Mouse (Mus musculus) ES-Bruce4 (cell line): ENCODE results near the gene Krt34. TPM values are rescaled to one million over a fixed set of nuclear protein-coding genes. Genes with fewer than 3 reads are reported as not detected.

Experiments used
- H3K27ac ChIP-seq: 2 replicates; pipeline ENCODE4 v1.5.1; 2012; ENCODE audit warnings: low read length, inconsistent platforms; ENCODE audit not compliant: insufficient read depth
- H3K27me3 ChIP-seq: 2 replicates; pipeline ENCODE4 v1.6.1; 2012; ENCODE audit warnings: mild to moderate bottlenecking, low read length, inconsistent platforms; ENCODE audit not compliant: control insufficient read depth, poor library complexity, insufficient read depth, severe bottlenecking
- H3K36me3 ChIP-seq: 2 replicates; pipeline ENCODE4 v1.6.1; 2012; ENCODE audit warnings: inconsistent platforms, mild to moderate bottlenecking, low read length, moderate library complexity; ENCODE audit not compliant: control insufficient read depth, poor library complexity, insufficient read depth, severe bottlenecking
- H3K4me1 ChIP-seq: one replicate; pipeline ENCODE4 v1.8.1; 2011; ENCODE audit warnings: low read length; ENCODE audit not compliant: control insufficient read depth, insufficient read depth
- H3K4me3 ChIP-seq: 2 replicates; pipeline ENCODE4 v1.5.1; 2011; ENCODE audit warnings: low read depth, mild to moderate bottlenecking, low read length
- H3K9ac ChIP-seq: 2 replicates; pipeline ENCODE4 v1.6.1; 2012; ENCODE audit warnings: low read depth, mild to moderate bottlenecking, inconsistent platforms; ENCODE audit not compliant: poor library complexity, severe bottlenecking
- H3K9me3 ChIP-seq: replicated peaks from 2 replicates; pipeline ENCODE4 v1.6.1; 2012; ENCODE audit warnings: mild to moderate bottlenecking, low read length, inconsistent platforms; ENCODE audit not compliant: control insufficient read depth, poor library complexity, insufficient read depth, severe bottlenecking
- CTCF ChIP-seq: IDR thresholded peaks from one replicate; pipeline ENCODE4 v1.8.1; 2011; ENCODE audit warnings: low read depth, low read length
- EP300 ChIP-seq: IDR thresholded peaks from 2 replicates; pipeline ENCODE4 v1.6.1; 2011; ENCODE audit warnings: low read depth, low read length; ENCODE audit not compliant: insufficient read depth
- POLR2A ChIP-seq: IDR thresholded peaks from one replicate; pipeline ENCODE4 v1.8.1; 2011; ENCODE audit warnings: low read length; ENCODE audit not compliant: insufficient read depth
- polyA plus RNA-seq: library from polyadenylated mRNA; stranded (reverse); fragments of >200 nt; gene quantifications from 2 replicates; pipeline ENCODE4 v1.2.4, GENCODE M21; 2011; ENCODE audit warnings: low read depth; ENCODE audit not compliant: missing spikeins, insufficient read depth, insufficient read length

The Krt34 gene
- polyA plus RNA-seq, 1 experiment = not detected

DNA sequence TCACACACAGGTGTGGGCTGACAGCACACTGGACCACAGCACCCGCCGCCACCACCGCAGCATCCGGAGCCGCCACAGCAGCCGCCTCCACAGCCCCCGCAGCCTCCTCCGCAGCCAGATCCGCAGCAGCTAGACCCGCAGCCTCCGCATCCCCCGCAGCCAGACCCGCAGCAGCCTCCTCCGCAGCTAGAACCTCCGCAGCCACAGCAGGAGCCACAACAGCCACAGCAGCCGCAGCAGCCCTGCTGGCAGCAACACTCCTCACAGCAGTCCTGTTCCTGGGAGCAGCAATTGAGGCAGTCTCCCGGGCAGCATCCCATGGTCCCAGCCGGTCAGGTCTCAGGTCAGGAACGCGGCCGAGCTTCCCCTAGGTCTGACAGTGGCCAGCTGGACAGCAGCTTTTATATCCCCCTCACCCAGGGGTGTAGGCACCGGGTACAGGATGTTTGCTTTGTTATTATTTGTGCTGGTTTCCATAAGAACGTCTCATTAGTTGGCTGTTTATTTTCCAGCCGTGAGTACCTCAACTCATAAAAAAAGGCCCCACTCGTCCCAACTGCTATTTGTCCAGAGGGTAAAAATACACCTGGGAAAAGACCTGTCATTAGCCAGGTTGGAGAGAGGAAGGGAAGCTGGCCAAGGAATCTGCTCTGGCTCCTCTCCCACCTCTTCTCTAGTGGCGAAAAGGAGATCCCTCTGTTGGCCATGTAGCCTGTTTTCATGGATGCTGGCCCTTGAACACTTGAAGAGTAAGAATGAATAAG lies 47.6 kb downstream of the Krt34 start, which contains the start of gene Krtap17-1:
Gene Krtap17-1 (minus strand): TSS at position 375 of the 764 bp plus-strand sequence.
- no peaks in the 10 kb centered on the region for H3K9me3 ChIP-seq
- H3K27ac ChIP-seq = no peak within 1 kb of the TSS
- no peaks in the 10 kb centered on the region for H3K4me1 ChIP-seq
- no peaks in the 10 kb centered on the region for H3K27me3 ChIP-seq
- no peak for TF ChIP-seq POLR2A
- TF ChIP-seq CTCF = no peak
- no peak for TF ChIP-seq EP300
- no peak within 1 kb of the TSS for H3K9ac ChIP-seq
- H3K36me3 ChIP-seq = no peaks in the 10 kb centered on the region
- H3K4me3 ChIP-seq = peak within 1 kb of the TSS; percentile 43

DNA sequence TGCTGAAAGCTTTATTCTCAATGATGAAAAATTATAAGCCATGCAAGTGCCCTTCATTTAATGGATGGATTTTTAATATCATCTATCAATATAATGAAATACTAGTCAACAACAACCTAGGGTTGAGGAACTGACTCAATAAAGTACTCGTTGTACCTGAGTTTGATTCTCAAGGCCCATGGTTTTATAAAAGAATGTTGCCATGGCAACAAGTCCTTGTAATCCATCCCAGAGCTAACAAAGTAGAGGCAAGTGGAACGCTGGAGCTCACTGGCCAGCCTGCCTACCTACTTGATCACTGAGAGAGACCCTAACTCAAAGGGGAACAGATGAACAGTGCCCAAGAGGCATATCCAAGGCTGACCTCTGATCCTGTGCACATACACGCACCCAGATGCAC lies 50.8 kb downstream of the Krt34 start:
- H3K27ac ChIP-seq = no peak overlapping the region
- no peaks in the 10 kb centered on the region for H3K4me1 ChIP-seq
- TF ChIP-seq CTCF = no peak
- TF ChIP-seq POLR2A = no peak
- no peak for TF ChIP-seq EP300
- no peaks in the 10 kb centered on the region for H3K36me3 ChIP-seq
- H3K4me3 ChIP-seq = no peak overlapping the region
- no peaks in the 10 kb centered on the region for H3K9me3 ChIP-seq
- H3K9ac ChIP-seq = no peak overlapping the region
- H3K27me3 ChIP-seq = no peaks in the 10 kb centered on the region

DNA sequence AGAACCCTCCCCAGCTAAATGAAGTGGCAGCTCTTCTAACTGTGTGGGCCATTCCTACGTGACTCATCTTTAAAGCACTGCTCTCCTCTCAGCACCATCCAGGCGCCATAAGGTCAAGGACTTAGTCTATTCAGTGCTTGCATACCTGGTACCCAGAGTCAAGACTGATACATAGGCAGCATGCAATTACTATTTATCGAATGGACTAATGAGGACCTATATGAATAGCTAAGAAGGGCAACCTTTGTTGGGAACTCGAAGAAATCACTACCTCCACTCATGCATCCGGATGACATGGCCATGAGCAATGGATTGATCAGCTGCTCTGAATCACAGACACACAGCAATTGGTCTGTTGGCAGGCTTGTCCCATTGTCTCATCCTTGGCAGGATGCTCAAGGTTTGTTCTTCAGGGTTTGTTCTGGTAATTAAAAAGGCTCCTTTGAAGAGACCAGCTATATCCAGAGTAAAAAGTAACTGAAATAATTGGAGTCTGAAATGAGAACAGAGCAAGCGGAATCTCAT lies 51.4 kb downstream of the Krt34 start:
- Histone ChIP-seq H3K4me1 (no peaks in the 10 kb centered on the region), H3K9me3 (no peaks in the 10 kb centered on the region), H3K36me3 (no peaks in the 10 kb centered on the region), H3K27ac (no peak overlapping the region), H3K27me3 (no peaks in the 10 kb centered on the region), H3K9ac (no peak overlapping the region), H3K4me3 (no peak overlapping the region)
- TF ChIP-seq POLR2A = no peak
- no peak for TF ChIP-seq EP300
- no peak for TF ChIP-seq CTCF

DNA sequence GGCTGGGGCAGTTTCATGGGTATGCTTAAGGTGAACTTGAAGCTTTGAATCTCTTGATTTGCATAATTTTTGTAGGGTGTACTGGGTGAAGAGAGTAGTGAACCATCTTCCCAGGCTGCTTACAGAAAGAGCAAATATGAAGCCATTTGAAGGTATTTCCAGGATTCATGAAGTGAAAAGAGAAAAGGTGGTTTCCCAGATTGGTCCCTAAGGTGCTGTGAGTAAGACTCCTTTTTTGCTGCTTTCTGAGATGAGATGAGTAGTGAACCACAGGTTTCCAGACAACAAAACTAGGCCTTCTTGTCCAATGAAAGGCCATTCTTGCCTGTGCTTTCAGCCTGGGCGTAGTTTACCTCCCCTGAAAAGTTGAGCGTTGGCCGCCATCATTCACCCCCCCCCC lies 52.8 kb downstream of the Krt34 start:
- Histone ChIP-seq H3K27ac (no peak overlapping the region), H3K27me3 (no peaks in the 10 kb centered on the region; the same call in 1 of the 2 replicates), H3K9me3 (no peaks in the 10 kb centered on the region), H3K4me3 (no peak overlapping the region), H3K36me3 (no peaks in the 10 kb centered on the region), H3K4me1 (no peaks in the 10 kb centered on the region), H3K9ac (no peak overlapping the region)
- TF ChIP-seq POLR2A = no peak
- no peak for TF ChIP-seq CTCF
- TF ChIP-seq EP300 = no peak

Other genes starting within 250 kb of the Krt34 start
- gene Gm11596, start 248.1 kb downstream of the Krt34 start, polyA plus RNA-seq = not detected in 2 replicates
- not detected in 2 replicates for gene Gm11569, start 242.6 kb downstream of the Krt34 start, polyA plus RNA-seq
- gene Gm11554, start 237.1 kb downstream of the Krt34 start, polyA plus RNA-seq = not detected in 2 replicates
- not detected in 2 replicates for gene Krtap4-13, start 231.7 kb downstream of the Krt34 start, polyA plus RNA-seq
- gene Gm11564, start 225.9 kb downstream of the Krt34 start, polyA plus RNA-seq = not detected in 2 replicates
- gene 2300003K06Rik, start 203.5 kb downstream of the Krt34 start, polyA plus RNA-seq = not detected in 2 replicates
- not detected in 2 replicates for gene Krtap4-16, start 189.9 kb downstream of the Krt34 start, polyA plus RNA-seq
- not detected in 2 replicates for gene Gm11568, start 183.6 kb downstream of the Krt34 start, polyA plus RNA-seq
- not detected in 2 replicates for gene Gm11559, start 177.1 kb downstream of the Krt34 start, polyA plus RNA-seq
- not detected in 2 replicates for gene Krtap9-1, start 168.2 kb downstream of the Krt34 start, polyA plus RNA-seq
- not detected in 2 replicates for gene Gm11567, start 162.4 kb downstream of the Krt34 start, polyA plus RNA-seq
- gene Krtap31-1, start 133.6 kb downstream of the Krt34 start, polyA plus RNA-seq = not detected in 2 replicates
- not detected in 2 replicates for gene Gm11565, start 126.8 kb downstream of the Krt34 start, polyA plus RNA-seq
- gene Krtap31-2, start 105.3 kb downstream of the Krt34 start, polyA plus RNA-seq = not detected in 2 replicates
- gene Krtap9-5, start 93.1 kb downstream of the Krt34 start, polyA plus RNA-seq = not detected in 2 replicates
- not detected in 2 replicates for gene Krtap29-1, start 62.5 kb downstream of the Krt34 start, polyA plus RNA-seq
- gene Krtap16-1, start 55.0 kb downstream of the Krt34 start, polyA plus RNA-seq = not detected in 2 replicates
- not detected in 2 replicates for gene Krtap17-1, start 47.6 kb downstream of the Krt34 start, polyA plus RNA-seq
- not detected in 2 replicates for gene Krt33a, start 25.3 kb downstream of the Krt34 start, polyA plus RNA-seq
- gene Krt33b, start 11.7 kb downstream of the Krt34 start, polyA plus RNA-seq = not detected in 2 replicates
- gene Krt31, start 9.0 kb upstream of the Krt34 start, polyA plus RNA-seq = not detected in 2 replicates
- gene Krt32, start 46.7 kb upstream of the Krt34 start, polyA plus RNA-seq = not detected in 2 replicates
- gene Krt35, start 54.7 kb upstream of the Krt34 start, polyA plus RNA-seq = not detected in 2 replicates
- not detected in 2 replicates for gene Krt36, start 64.1 kb upstream of the Krt34 start, polyA plus RNA-seq
- gene Krt13, start 80.0 kb upstream of the Krt34 start, polyA plus RNA-seq = not detected in 2 replicates
- gene Krt15, start 94.4 kb upstream of the Krt34 start, polyA plus RNA-seq = 0.37 and 0.41 TPM in 2 replicates
- 83.7 and 93.1 TPM in 2 replicates for gene Krt19, start 107.1 kb upstream of the Krt34 start, polyA plus RNA-seq
- gene Krt9, start 151.7 kb upstream of the Krt34 start, polyA plus RNA-seq = not detected in 2 replicates
- 1.3 TPM in 1 of 2 replicates, not detected in the other for gene Krt14, start 166.0 kb upstream of the Krt34 start, polyA plus RNA-seq
- 0.99 TPM in 1 of 2 replicates, not detected in the other for gene Krt16, start 207.3 kb upstream of the Krt34 start, polyA plus RNA-seq
- 10.5 and 11.8 TPM in 2 replicates for gene Krt17, start 219.5 kb upstream of the Krt34 start, polyA plus RNA-seq
- gene Krt42, start 228.3 kb upstream of the Krt34 start, polyA plus RNA-seq = 20.6 and 21.5 TPM in 2 replicates